ENCODE assay signal across 7 mouse cellular contexts in the genomic region with DNA sequence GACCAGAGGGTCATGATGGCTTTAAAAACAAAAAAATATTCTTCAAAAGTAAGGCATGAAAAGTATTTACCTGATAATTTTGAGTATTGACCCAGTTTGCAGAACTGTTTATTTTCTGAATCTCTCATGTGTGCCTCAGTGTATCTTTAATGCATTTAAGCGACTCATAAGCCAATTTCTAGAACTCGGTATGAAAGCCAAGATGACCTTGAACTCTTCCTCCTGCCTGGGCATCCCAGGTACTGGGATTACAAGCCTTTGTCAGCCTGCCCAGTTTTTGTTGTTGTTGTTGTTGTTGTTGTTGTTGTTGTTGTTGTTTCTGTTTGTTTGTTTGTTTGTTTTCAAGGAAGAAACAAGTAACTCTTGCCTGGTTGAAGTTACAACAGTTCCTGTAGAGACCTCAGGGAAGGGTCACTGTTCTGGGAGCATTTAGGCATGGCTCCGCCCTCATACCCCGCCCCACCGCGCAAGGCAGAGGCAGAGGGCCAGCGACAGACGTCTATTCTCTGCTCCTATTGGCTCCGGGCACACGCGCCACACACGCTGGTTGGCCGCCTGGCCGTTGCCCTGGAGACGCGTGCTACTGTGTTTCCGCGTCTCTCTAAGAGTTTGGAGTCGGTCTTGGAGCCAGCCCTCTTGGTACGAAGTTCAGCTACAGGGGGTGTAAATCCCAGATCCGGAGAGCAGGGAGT. TPM values are rescaled to one million over a fixed set of nuclear protein-coding genes. Genes with fewer than 3 reads are reported as not detected.
DNase-seq lines count a peak whose midpoint lies in the region; ATAC-seq and TF ChIP-seq lines count a peak whose summit lies in the region.

A gene (plus strand): TSS at position 584 of the 692 bp plus-strand sequence.

- H3K4me1 ChIP-seq in bone marrow macrophage, adult 2 months (ENCODE audit: control insufficient read depth, insufficient read depth, low read length): peaks cover 19% of the 10 kb centered on the region
- peaks cover 12% of the 10 kb centered on the region for H3K4me1 ChIP-seq in embryonic facial prominence, embryonic 15.5 days
- H3K4me1 ChIP-seq in heart, adult 2 months (ENCODE audit: control insufficient read depth, insufficient read depth, low read length): 0 out of 2 replicates have a peak, but pooled peaks cover 2% of the 10 kb centered on the region
- peaks cover 6% of the 10 kb centered on the region; the same call in 1 of the 2 replicates for H3K4me1 ChIP-seq in limb, embryonic 12.5 days (replicated peaks)
- H3K4me1 ChIP-seq in midbrain, embryonic 14.5 days (ENCODE audit: control insufficient read depth, insufficient read depth, low read length): peaks cover 9% of the 10 kb centered on the region; the same call in 1 of the 2 replicates

- H3K9me3 ChIP-seq in embryonic facial prominence, embryonic 15.5 days (replicated peaks): no peaks in the 10 kb centered on the region
- H3K9me3 ChIP-seq in limb, embryonic 12.5 days: no peaks in the 10 kb centered on the region
- no peaks in the 10 kb centered on the region for H3K9me3 ChIP-seq in midbrain, embryonic 14.5 days (ENCODE audit: control insufficient read depth, low read length)

- TF ChIP-seq CTCF in bone marrow macrophage, adult 2 months (IDR thresholded peaks at IDR 0.05; ENCODE audit: low read depth, low read length): no peak
- no peak for TF ChIP-seq CTCF in heart, adult 2 months (IDR thresholded peaks at IDR 0.05)

- H3K36me3 ChIP-seq in embryonic facial prominence, embryonic 15.5 days: no peaks in the 10 kb centered on the region
- no peaks in the 10 kb centered on the region for H3K36me3 ChIP-seq in heart, adult 2 months (ENCODE audit: control insufficient read depth, insufficient read depth, low read length)
- no peaks in the 10 kb centered on the region for H3K36me3 ChIP-seq in limb, embryonic 12.5 days
- H3K36me3 ChIP-seq in midbrain, embryonic 14.5 days (ENCODE audit: control insufficient read depth, insufficient read depth, low read length): no peaks in the 10 kb centered on the region

- peaks cover 23% of the 10 kb centered on the region for H3K27me3 ChIP-seq in embryonic facial prominence, embryonic 15.5 days
- 0 out of 2 replicates have a peak, but pooled peaks cover 1% of the 10 kb centered on the region for H3K27me3 ChIP-seq in heart, adult 2 months (ENCODE audit: control insufficient read depth, insufficient read depth, low read length)
- peaks cover 38% of the 10 kb centered on the region for H3K27me3 ChIP-seq in limb, embryonic 12.5 days
- H3K27me3 ChIP-seq in midbrain, embryonic 14.5 days (ENCODE audit: control insufficient read depth, insufficient read depth, low read length): peaks cover 8% of the 10 kb centered on the region; the same call in 1 of the 2 replicates

- intact Hi-C loops in heart, adult 2 months (cut with DNase I): loop anchor here (2.0 to 5.0 kb wide), 2 partner anchors 36 to 67 kb away; a partner anchor contains a TSS

- 0 out of 2 replicates have a peak, but pooled peaks have one; percentile 27 for TF ChIP-seq EP300 in heart, adult 2 months (IDR thresholded peaks at IDR 0.05; ENCODE audit: insufficient read depth, low read depth, low read length)

- peak; percentile 77 to 85 for DNase-seq in heart, adult 2 months
- peak; percentile 95 to 96 for DNase-seq in kidney, adult 8-10 months
- peak; percentile 91 for DNase-seq in midbrain, embryonic 14.5 days
- peak; percentile 7 for DNase-seq in spleen, adult 12 weeks (ENCODE audit: low spot score)

- 0 out of 2 replicates have a peak within 1 kb of the TSS, but pooled peaks have one; percentile 10 for H3K9ac ChIP-seq in embryonic facial prominence, embryonic 15.5 days
- H3K9ac ChIP-seq in heart, adult 2 months (ENCODE audit: low read depth, low read length): peak within 1 kb of the TSS; percentile 41
- peak within 1 kb of the TSS; percentile 42; the same call in 1 of the 2 replicates for H3K9ac ChIP-seq in limb, embryonic 12.5 days (replicated peaks)
- H3K9ac ChIP-seq in midbrain, embryonic 14.5 days (replicated peaks; ENCODE audit: low read length): peak within 1 kb of the TSS; percentile 35

- peak within 1 kb of the TSS; percentile 60 for H3K4me3 ChIP-seq in bone marrow macrophage, adult 2 months (ENCODE audit: insufficient read depth, low read length)
- H3K4me3 ChIP-seq in embryonic facial prominence, embryonic 15.5 days (replicated peaks): peak within 1 kb of the TSS; percentile 53
- H3K4me3 ChIP-seq in heart, adult 2 months: peak within 1 kb of the TSS; percentile 51
- peak within 1 kb of the TSS; percentile 51 for H3K4me3 ChIP-seq in limb, embryonic 12.5 days (replicated peaks)
- peak within 1 kb of the TSS; percentile 54 for H3K4me3 ChIP-seq in midbrain, embryonic 14.5 days (replicated peaks; ENCODE audit: low read depth, low read length)

- TF ChIP-seq POLR2A in bone marrow macrophage, adult 2 months (IDR thresholded peaks at IDR 0.05; ENCODE audit: borderline replicate concordance, low read depth, low read length): no peak
- no peak for TF ChIP-seq POLR2A in heart, adult 2 months (IDR thresholded peaks at IDR 0.05; ENCODE audit: insufficient read depth, low read depth, low read length)

- H3K79me2 ChIP-seq in heart, adult 2 months (replicated peaks; ENCODE audit: control insufficient read depth, insufficient read depth, low read length): no peaks in the 10 kb centered on the region

- peak; percentile 99 for ATAC-seq in embryonic facial prominence, embryonic 15.5 days (ENCODE audit: insufficient number of reproducible peaks, low FRiP score, low TSS enrichment, low read depth)
- peak; percentile 100 for ATAC-seq in limb, embryonic 12.5 days (ENCODE audit: insufficient number of reproducible peaks, insufficient read depth, low FRiP score, low TSS enrichment, low read depth)
- ATAC-seq in midbrain, embryonic 14.5 days (ENCODE audit: low FRiP score, low TSS enrichment): peak; percentile 100

- H3K4me2 ChIP-seq in embryonic facial prominence, embryonic 15.5 days (replicated peaks): peak within 1 kb of the TSS; percentile 97
- H3K4me2 ChIP-seq in limb, embryonic 12.5 days: peak within 1 kb of the TSS; percentile 88
- H3K4me2 ChIP-seq in midbrain, embryonic 14.5 days (ENCODE audit: low read length): peak within 1 kb of the TSS; percentile 99

- WGBS in embryonic facial prominence, embryonic 15.5 days: 4% methylated on average over 21 of the region's 21 CpGs
- 3% methylated on average over 21 of the region's 21 CpGs for WGBS in heart, adult 2 months
- WGBS in limb, embryonic 12.5 days: 5% methylated on average over 21 of the region's 21 CpGs
- 4% methylated on average over 21 of the region's 21 CpGs for WGBS in midbrain, embryonic 14.5 days

- no peak within 1 kb of the TSS for H3K27ac ChIP-seq in bone marrow macrophage, adult 2 months (ENCODE audit: insufficient read depth, low read depth, low read length)
- no peak within 1 kb of the TSS for H3K27ac ChIP-seq in embryonic facial prominence, embryonic 15.5 days (replicated peaks)
- H3K27ac ChIP-seq in heart, adult 2 months: peak within 1 kb of the TSS; percentile 64
- H3K27ac ChIP-seq in limb, embryonic 12.5 days: no peak within 1 kb of the TSS
- H3K27ac ChIP-seq in midbrain, embryonic 14.5 days (replicated peaks; ENCODE audit: low read depth, low read length): no peak within 1 kb of the TSS

RNA-seq across cellular contexts. Expression of the gene that starts here (rescaled TPM):
- polyA plus RNA-seq in bone marrow macrophage, adult 2 months (2012; ENCODE audit: insufficient read depth, insufficient read length, missing spikeins): not detected in 2 replicates
- polyA plus RNA-seq in embryonic facial prominence, embryonic 15.5 days (2015; fragmentation: Nextera tagmentation; extraction: Ambion mirVana): 4.2 and 6.3 TPM in 2 replicates
- total RNA-seq in heart, adult 2 months (2021): under 1 TPM; 0.55 to 0.57 TPM
- polyA plus RNA-seq in heart, adult 2 months (2012; rRNA removed): 0.61 and 1.1 TPM in 2 replicates
- 0.09 and 0.14 TPM in 2 replicates for polyA plus RNA-seq in limb, embryonic 12.5 days (2016; fragmentation: Nextera tagmentation; extraction: Ambion mirVana)
- polyA plus RNA-seq in midbrain, embryonic 14.5 days (2014; fragmentation: Nextera tagmentation; extraction: Ambion mirVana): 0.97 and 1.2 TPM in 2 replicates

Comparison
In these comparisons a context has a peak if more than half of its experiments do, and no peak if none do; other contexts are left out.
1. Peak in ATAC-seq, H3K4me3 ChIP-seq, H3K9ac ChIP-seq and H3K4me2 ChIP-seq in limb, embryonic 12.5 days; RNA of the gene not detected or under 1 TPM.
2. DNase-seq: peak in every context shown above with its lines; median percentile 96 in kidney, adult 8-10 months; 91 in midbrain, embryonic 14.5 days; 81 in heart, adult 2 months; 7 in spleen, adult 12 weeks.